Mouse (Mus musculus) spleen, adult 18-20 months (tissue): ENCODE measurements around the gene Itpr2.

Source experiments
- DNase-seq, 2 experiments: peaks; one replicate each; pipeline ENCODE4 v3.0.0; 2022; ENCODE audit warnings: mixed read lengths in 2 of 2

The Itpr2 gene

GRCm38 (mm10) chr6:146081578-146081977 lies 420.4 kb downstream of the Itpr2 start:
- no peak for DNase-seq

- no peak for DNase-seq
Measured at GRCm38 (mm10) chr6:146080546-146081512, 421.2 kb downstream of the Itpr2 start.

- peak in 1 of 2 experiments; percentile 50 for DNase-seq
Measured at GRCm38 (mm10) chr6:146079734-146080443, 422.1 kb downstream of the Itpr2 start.

- DNase-seq, result peak; percentile 30 to 80
Measured at GRCm38 (mm10) chr6:146079261-146079660, 422.8 kb downstream of the Itpr2 start.

GRCm38 (mm10) chr6:146078136-146078535 lies 423.9 kb downstream of the Itpr2 start:
- no peak for DNase-seq

- no peak for DNase-seq
Measured at GRCm38 (mm10) chr6:146077124-146077889, 424.7 kb downstream of the Itpr2 start.

- DNase-seq, result no peak
Measured at GRCm38 (mm10) chr6:146072842-146073241, 429.2 kb downstream of the Itpr2 start.

- DNase-seq, result no peak
Measured at GRCm38 (mm10) chr6:146071883-146072282, 430.1 kb downstream of the Itpr2 start.
